Mouse (Mus musculus) C2C12 (cell line): ENCODE measurements around the gene Otulin. TPM values are rescaled to one million over a fixed set of nuclear protein-coding genes. Genes with fewer than 3 reads are reported as not detected.

Experiments used
- H3K27me3 ChIP-seq: one replicate; pipeline ENCODE4 v1.6.1; 2011; ENCODE audit not compliant: control insufficient read depth, insufficient read depth, insufficient read length
- H3K36me3 ChIP-seq: one replicate; pipeline ENCODE4 v1.6.1; 2011; ENCODE audit not compliant: control insufficient read depth, insufficient read depth
- H3K4me3 ChIP-seq: one replicate; pipeline ENCODE4 v1.5.1; 2011; ENCODE audit warnings: mild to moderate bottlenecking, control low read depth; ENCODE audit not compliant: poor library complexity, insufficient read depth, severe bottlenecking
- H3K79me2 ChIP-seq: one replicate; pipeline ENCODE4 v1.6.1; 2011; ENCODE audit not compliant: control insufficient read depth, insufficient read depth
- H3K79me3 ChIP-seq: one replicate; pipeline ENCODE4 v1.6.1; 2011; ENCODE audit warnings: low read depth, control low read depth
- H3ac ChIP-seq: one replicate; pipeline ENCODE3; 2011; ENCODE audit warnings: low read depth; ENCODE audit not compliant: control insufficient read depth, insufficient read length
- CEBPB ChIP-seq: IDR thresholded peaks from one replicate; pipeline ENCODE4 v1.6.1; 2011; ENCODE audit warnings: low read depth, mild to moderate bottlenecking, control low read depth, moderate library complexity
- CTCF ChIP-seq: IDR thresholded peaks from one replicate; pipeline ENCODE4 v1.5.1; 2011; ENCODE audit not compliant: control insufficient read depth, insufficient read depth, insufficient read length
- FOSL1 ChIP-seq: IDR thresholded peaks from one replicate; pipeline ENCODE4 v1.8.0; 2011; ENCODE audit warnings: mild to moderate bottlenecking, low read length; ENCODE audit not compliant: poor library complexity, insufficient read depth, severe bottlenecking
- MAX ChIP-seq: IDR thresholded peaks from one replicate; pipeline ENCODE4 v1.6.1; 2011; ENCODE audit warnings: mild to moderate bottlenecking, control low read depth
- MYOD1 ChIP-seq: IDR thresholded peaks from one replicate; pipeline ENCODE4 v1.6.1; 2011; ENCODE audit warnings: low read depth; ENCODE audit not compliant: control insufficient read depth, insufficient read length
- MYOG ChIP-seq: IDR thresholded peaks from one replicate; pipeline ENCODE4 v1.6.1; 2011; ENCODE audit not compliant: control insufficient read depth, insufficient read length; ENCODE audit errors: extremely low read depth
- USF1 ChIP-seq: IDR thresholded peaks from one replicate; pipeline ENCODE4 v1.6.1; 2011; ENCODE audit warnings: low read depth, mild to moderate bottlenecking, control low read depth, moderate library complexity
- polyA plus RNA-seq: library from polyadenylated mRNA; unstranded; fragments of >200 nt; fragmentation: generic; extraction: Trizol; gene quantifications from one replicate; pipeline ENCODE4 v1.2.1, GENCODE M21; 2012; ENCODE audit warnings: missing spikeins

The Otulin gene
- polyA plus RNA-seq, 1 experiment = 48.8 TPM

DNA sequence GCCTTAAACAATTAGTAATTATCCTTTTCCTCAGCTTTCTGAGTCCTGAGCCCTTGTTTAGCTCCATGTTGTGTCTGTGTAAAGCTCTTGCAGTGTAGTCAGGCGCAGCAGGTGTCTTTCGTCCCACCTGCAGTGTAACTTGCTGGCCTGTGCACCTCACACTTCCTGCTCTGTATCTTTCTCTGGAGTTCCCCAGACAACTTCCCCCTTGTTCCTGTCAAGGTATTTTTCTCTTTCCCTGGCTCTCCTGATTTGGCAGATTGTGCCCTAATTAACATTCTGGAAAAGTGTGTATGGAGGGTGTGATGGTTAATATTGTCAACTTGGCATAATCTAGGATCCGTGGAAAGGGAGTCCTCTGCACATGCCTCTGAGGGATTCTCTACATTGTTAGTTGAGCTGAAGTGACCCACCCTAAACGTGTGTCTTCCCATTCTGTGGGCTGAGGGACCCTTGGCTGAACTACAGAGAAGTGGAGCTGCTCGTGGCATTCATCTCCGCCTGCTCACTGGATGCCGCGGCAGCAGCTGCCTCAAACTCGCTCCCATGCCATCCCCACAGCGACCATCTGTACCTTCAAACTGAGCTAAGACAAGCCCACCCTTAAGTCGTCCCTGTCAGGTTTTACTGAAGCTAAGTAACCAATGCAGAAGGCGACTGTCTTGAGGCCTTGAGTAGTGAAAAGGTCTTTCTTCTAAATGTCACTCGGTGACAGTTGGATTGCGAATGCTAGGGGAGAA, 42.2 kb downstream of the Otulin start:
- no peaks in the 10 kb centered on the region for H3K27me3 ChIP-seq
- no peak overlapping the region for H3ac ChIP-seq
- TF ChIP-seq MYOG (no peak), MAX (no peak), USF1 (no peak), CEBPB (no peak), FOSL1 (no peak), MYOD1 (no peak), CTCF (no peak)
- no peak overlapping the region for H3K4me3 ChIP-seq
- H3K79me3 ChIP-seq = no peaks in the 10 kb centered on the region
- peaks cover 5% of the 10 kb centered on the region for H3K79me2 ChIP-seq
- H3K36me3 ChIP-seq = peaks cover 99% of the 10 kb centered on the region

DNA sequence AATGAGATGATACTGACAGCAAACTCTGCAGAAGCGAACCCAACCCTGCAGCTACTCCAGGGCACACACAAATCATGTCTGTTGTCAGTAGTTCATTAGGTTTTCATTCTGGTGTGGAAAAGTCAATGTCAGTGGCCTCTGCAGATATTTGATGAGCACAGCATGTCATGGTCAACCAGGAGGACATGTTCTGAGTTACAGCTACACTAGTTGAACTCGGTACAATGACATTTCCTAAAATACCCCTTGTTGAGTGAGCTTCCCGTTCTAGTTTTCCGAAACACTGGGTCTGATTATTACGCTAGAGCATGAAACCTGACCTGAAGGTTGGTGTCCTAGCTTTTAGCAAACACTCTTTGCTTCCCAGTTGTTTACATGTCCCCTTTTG, 44.4 kb downstream of the Otulin start:
- H3K27me3 ChIP-seq = no peaks in the 10 kb centered on the region
- TF ChIP-seq CTCF (no peak), MAX (no peak), USF1 (no peak), MYOG (no peak), FOSL1 (no peak), MYOD1 (no peak), CEBPB (no peak)
- H3K79me2 ChIP-seq = peaks cover 5% of the 10 kb centered on the region
- H3ac ChIP-seq = no peak overlapping the region
- peaks cover 97% of the 10 kb centered on the region for H3K36me3 ChIP-seq
- H3K79me3 ChIP-seq = no peaks in the 10 kb centered on the region
- H3K4me3 ChIP-seq = no peak overlapping the region

DNA sequence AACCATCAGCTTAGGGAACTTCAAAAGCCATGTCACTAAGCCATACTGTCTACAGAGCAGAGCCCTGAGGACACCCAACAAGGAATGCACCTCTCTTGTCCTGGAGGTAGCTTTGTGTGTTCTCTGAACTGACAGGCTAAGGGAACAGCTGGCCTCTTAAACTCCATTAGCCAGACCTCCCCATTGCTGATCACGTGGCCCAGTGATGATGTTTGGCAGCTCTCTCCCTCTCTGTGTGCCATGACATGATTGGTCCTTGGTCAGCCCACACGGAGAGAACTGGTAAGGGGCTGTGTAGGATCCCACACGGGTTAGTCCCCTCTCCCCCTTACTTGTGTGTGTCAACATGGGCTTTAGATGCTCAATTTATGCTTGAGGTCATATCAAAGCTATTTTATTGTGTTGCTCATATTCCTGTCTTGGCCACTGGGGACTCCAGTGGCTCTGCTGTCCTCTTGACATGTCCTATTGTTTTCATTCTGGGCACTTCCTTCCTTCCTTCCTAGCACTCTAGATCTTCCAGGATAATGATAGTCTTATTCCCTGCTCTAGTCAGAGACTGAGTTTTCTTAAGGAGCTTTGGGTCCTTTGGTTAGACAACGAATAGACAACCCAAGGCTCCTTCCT, 44.9 kb downstream of the Otulin start:
- Histone ChIP-seq H3ac (no peak overlapping the region), H3K79me3 (no peaks in the 10 kb centered on the region), H3K27me3 (no peaks in the 10 kb centered on the region), H3K36me3 (peaks cover 97% of the 10 kb centered on the region), H3K4me3 (no peak overlapping the region), H3K79me2 (peaks cover 5% of the 10 kb centered on the region)
- no peak for TF ChIP-seq FOSL1
- TF ChIP-seq CEBPB = no peak
- peak; percentile 58 for TF ChIP-seq USF1
- no peak for TF ChIP-seq MYOD1

DNA sequence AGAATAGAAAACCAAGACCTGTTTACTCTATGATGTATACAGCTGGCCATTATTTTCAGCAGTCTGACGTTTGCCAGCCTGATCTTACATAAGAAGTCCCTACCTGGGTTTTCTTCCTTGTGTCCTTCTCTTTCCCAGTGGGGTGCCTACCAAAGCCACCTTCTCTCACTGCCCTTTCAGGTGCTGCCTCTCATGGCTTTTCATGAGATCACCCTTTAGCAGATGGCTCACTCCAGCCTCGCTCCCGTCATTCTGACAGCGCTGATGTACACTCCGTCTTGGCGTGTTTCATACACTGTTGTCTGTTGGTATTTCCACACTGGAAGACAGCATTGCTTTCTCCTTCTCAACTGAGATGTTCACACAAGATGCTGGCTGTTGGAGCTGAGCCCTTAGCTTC, 46.9 kb downstream of the Otulin start:
- H3K79me3 ChIP-seq = no peaks in the 10 kb centered on the region
- no peaks in the 10 kb centered on the region for H3K27me3 ChIP-seq
- H3ac ChIP-seq = no peak overlapping the region
- H3K4me3 ChIP-seq = no peak overlapping the region
- no peaks in the 10 kb centered on the region for H3K79me2 ChIP-seq
- H3K36me3 ChIP-seq = peaks cover 97% of the 10 kb centered on the region
- TF ChIP-seq FOSL1 (no peak), MAX (no peak), MYOD1 (no peak), CEBPB (no peak), USF1 (no peak), MYOG (no peak), CTCF (no peak)

DNA sequence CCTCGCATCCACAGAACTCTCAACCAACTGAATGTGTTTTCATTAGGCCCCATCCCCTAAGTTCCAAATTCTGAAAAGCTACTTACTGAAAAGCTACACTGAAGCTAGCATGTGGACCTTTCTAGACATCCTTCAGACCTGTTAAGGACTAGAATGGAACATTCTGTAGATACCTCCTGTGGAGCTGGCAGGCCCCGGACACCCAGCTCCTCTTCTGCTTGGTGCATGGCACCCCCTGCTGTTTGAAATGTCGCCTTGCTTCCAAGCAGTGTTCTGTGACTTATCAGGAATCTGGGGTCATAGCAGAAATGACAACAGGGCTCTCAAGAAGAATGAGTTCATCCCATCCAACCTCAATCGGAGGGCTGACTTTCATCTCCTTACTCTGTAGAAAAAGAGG, 47.5 kb downstream of the Otulin start:
- no peaks in the 10 kb centered on the region for H3K79me2 ChIP-seq
- no peaks in the 10 kb centered on the region for H3K79me3 ChIP-seq
- no peaks in the 10 kb centered on the region for H3K27me3 ChIP-seq
- TF ChIP-seq MYOG = no peak
- TF ChIP-seq CTCF = peak; percentile 66
- peaks cover 97% of the 10 kb centered on the region for H3K36me3 ChIP-seq
- H3ac ChIP-seq = no peak overlapping the region
- no peak overlapping the region for H3K4me3 ChIP-seq

DNA sequence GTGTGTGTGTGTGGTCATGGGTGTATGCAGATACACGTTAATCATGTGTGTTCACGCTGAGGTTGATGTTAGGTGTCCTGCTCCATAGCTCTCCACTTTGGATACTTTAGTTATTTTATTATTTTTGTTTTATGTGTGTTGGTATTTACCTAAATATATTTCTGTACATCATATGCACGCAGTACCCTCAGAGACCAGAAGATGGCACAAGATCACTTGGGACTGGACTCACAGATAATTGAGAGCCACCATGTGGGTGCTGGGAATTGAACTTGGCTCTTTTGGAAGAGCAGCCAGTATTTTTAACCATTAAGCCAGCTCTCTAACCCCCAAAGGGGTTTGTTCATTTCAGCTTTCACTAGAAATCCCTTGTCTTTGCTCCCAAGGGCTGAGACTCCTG, 48.1 kb downstream of the Otulin start:
- Histone ChIP-seq H3K4me3 (no peak overlapping the region), H3K79me3 (no peaks in the 10 kb centered on the region), H3ac (no peak overlapping the region), H3K79me2 (no peaks in the 10 kb centered on the region), H3K36me3 (peaks cover 98% of the 10 kb centered on the region), H3K27me3 (no peaks in the 10 kb centered on the region)
- no peak for TF ChIP-seq MYOG
- no peak for TF ChIP-seq FOSL1
- TF ChIP-seq MAX = no peak
- no peak for TF ChIP-seq CEBPB
- no peak for TF ChIP-seq MYOD1
- TF ChIP-seq CTCF = no peak
- TF ChIP-seq USF1 = no peak
